9 mouse cellular contexts compared by ENCODE assay signal in the genomic region with DNA sequence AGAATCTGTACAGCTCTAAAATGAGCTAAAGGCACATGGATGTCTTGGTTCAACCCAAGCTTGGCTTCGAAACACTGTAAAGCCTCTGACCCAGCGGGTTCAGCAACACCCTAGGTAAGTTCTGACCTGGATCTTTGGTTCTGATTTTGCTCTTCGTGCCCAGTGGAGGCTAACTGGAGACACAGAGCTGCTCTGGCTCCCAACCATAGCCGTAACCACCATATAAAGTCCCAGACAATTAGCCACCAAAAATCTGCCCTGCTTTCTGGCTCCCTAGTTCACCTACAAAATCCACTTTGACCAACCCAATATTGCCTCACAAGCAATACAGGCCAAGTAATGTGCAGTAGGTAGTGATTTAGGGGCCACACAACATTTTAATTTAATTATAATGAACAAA. TPM values are rescaled to one million over a fixed set of nuclear protein-coding genes. Genes with fewer than 3 reads are reported as not detected.
DNase-seq lines count a peak whose midpoint lies in the region; ATAC-seq lines count a peak whose summit lies in the region.
"Had no signal": no experiment of that assay in that cellular context is flagged by ENCODE, and none has a peak within 500 bp of the region (broad histone marks: within the 10 kb centered on the region; RNA-seq: fewer than 3 reads in every experiment).

No protein-coding gene starts in this region.

- H3K27ac ChIP-seq in heart, embryonic 11.5 days (ENCODE audit: low read depth, low read length), result peak overlapping the region; percentile 94
- no peak overlapping the region for H3K27ac ChIP-seq in hindbrain, embryonic 14.5 days
- 0 out of 2 replicates have a peak overlapping the region, but pooled peaks have one; percentile 10 for H3K27ac ChIP-seq in midbrain, embryonic 12.5 days (replicated peaks)
- H3K27ac ChIP-seq: left cerebral cortex, adult 2 months had no signal

- peak overlapping the region; percentile 56 for H3K4me2 ChIP-seq in heart, embryonic 11.5 days
- H3K4me2 ChIP-seq in hindbrain, embryonic 14.5 days (replicated peaks), result peak overlapping the region; percentile 53
- H3K4me2 ChIP-seq in midbrain, embryonic 12.5 days (replicated peaks), result peak overlapping the region; percentile 54

- peaks cover 7% of the 10 kb centered on the region; the same call in 1 of the 2 replicates for H3K4me1 ChIP-seq in heart, embryonic 11.5 days (ENCODE audit: control insufficient read depth, insufficient read depth, low read length)
- H3K4me1 ChIP-seq in hindbrain, embryonic 14.5 days (replicated peaks; ENCODE audit: control insufficient read depth, insufficient read depth, low read length), result 0 out of 2 replicates have a peak, but pooled peaks cover 10% of the 10 kb centered on the region
- H3K4me1 ChIP-seq in midbrain, embryonic 12.5 days, result peaks cover 19% of the 10 kb centered on the region; the same call in 1 of the 2 replicates

- no peak for ATAC-seq in heart, embryonic 11.5 days (replicated peaks; ENCODE audit: insufficient number of reproducible peaks, low FRiP score, low TSS enrichment)
- no peak for ATAC-seq in hindbrain, embryonic 14.5 days (ENCODE audit: low FRiP score)
- no peak for ATAC-seq in midbrain, embryonic 12.5 days (ENCODE audit: low FRiP score, low read depth)

- peaks cover 55% of the 10 kb centered on the region for H3K27me3 ChIP-seq in heart, embryonic 11.5 days (ENCODE audit: control insufficient read depth, insufficient read depth, low read length)
- H3K27me3 ChIP-seq in hindbrain, embryonic 14.5 days (ENCODE audit: control insufficient read depth, insufficient read depth, low read length), result peaks cover 91% of the 10 kb centered on the region
- H3K27me3 ChIP-seq in midbrain, embryonic 12.5 days, result peaks cover 83% of the 10 kb centered on the region

- H3K9me3 ChIP-seq in heart, embryonic 11.5 days (replicated peaks; ENCODE audit: control insufficient read depth, low read length), result no peaks in the 10 kb centered on the region
- 0 out of 2 replicates have a peak, but pooled peaks cover 3% of the 10 kb centered on the region for H3K9me3 ChIP-seq in hindbrain, embryonic 14.5 days (ENCODE audit: control insufficient read depth, low read length)
- H3K9me3 ChIP-seq in midbrain, embryonic 12.5 days, result no peaks in the 10 kb centered on the region

- no peak for DNase-seq in heart, adult 9 months (ENCODE audit: low spot score in 2 of 2)
- peak; percentile 37 for DNase-seq in embryo, embryonic 10.5 days (ENCODE audit: low spot score)
- no peak for DNase-seq in hindbrain, embryonic 14.5 days (ENCODE audit: low spot score)
- DNase-seq in right cerebral cortex, postnatal 25 days, result no peak
- no peak for DNase-seq in right cerebral cortex, adult 18-20 months
- DNase-seq in gastrocnemius, adult 18-20 months (ENCODE audit: low spot score), result no peak

- H3K9ac ChIP-seq in heart, embryonic 11.5 days (ENCODE audit: low read depth, low read length), result peak overlapping the region; percentile 87
- H3K9ac ChIP-seq in hindbrain, embryonic 14.5 days, result peak overlapping the region; percentile 39; the same call in 1 of the 2 replicates
- H3K9ac ChIP-seq in midbrain, embryonic 12.5 days (replicated peaks), result peak overlapping the region; percentile 34; the same call in 1 of the 2 replicates

- 42% methylated on average over 4 of the region's 4 CpGs for WGBS in heart, embryonic 11.5 days (ENCODE audit: insufficient replicate concordance)
- WGBS in hindbrain, embryonic 14.5 days, result 45% methylated on average over 4 of the region's 4 CpGs
- WGBS in midbrain, embryonic 12.5 days, result 42% methylated on average over 4 of the region's 4 CpGs

- H3K4me3 ChIP-seq in heart, embryonic 11.5 days (ENCODE audit: low read depth, low read length), result peak overlapping the region; percentile 75
- H3K4me3 ChIP-seq in hindbrain, embryonic 14.5 days (replicated peaks; ENCODE audit: low read length), result peak overlapping the region; percentile 45
- H3K4me3 ChIP-seq in midbrain, embryonic 12.5 days, result peak overlapping the region; percentile 69
- H3K4me3 ChIP-seq: left cerebral cortex, adult 2 months had no signal

- no peaks in the 10 kb centered on the region; the same call in 1 of the 2 replicates for H3K36me3 ChIP-seq in heart, embryonic 11.5 days (ENCODE audit: control insufficient read depth, insufficient read depth, low read length)
- no peaks in the 10 kb centered on the region for H3K36me3 ChIP-seq in hindbrain, embryonic 14.5 days (replicated peaks; ENCODE audit: control insufficient read depth, insufficient read depth)
- H3K36me3 ChIP-seq in midbrain, embryonic 12.5 days, result no peaks in the 10 kb centered on the region

RNA-seq across cellular contexts. Expression of a gene that starts 3.7 kb away (rescaled TPM):
- 263 and 402 TPM in 2 replicates for polyA plus RNA-seq in heart, embryonic 11.5 days (2014; fragmentation: Nextera tagmentation; extraction: Ambion mirVana)
- polyA plus RNA-seq in hindbrain, embryonic 14.5 days (2014; fragmentation: Nextera tagmentation; extraction: Ambion mirVana), result 38.5 and 49.5 TPM in 2 replicates
- 344 and 352 TPM in 2 replicates for polyA plus RNA-seq in midbrain, embryonic 12.5 days (2016; fragmentation: Nextera tagmentation; extraction: Ambion mirVana)
- 10 to 100 TPM; 26.6 to 36.9 TPM for total RNA-seq in gastrocnemius, adult 18-20 months (2021)

Comparison
In these comparisons a context has a peak if more than half of its experiments do, and no peak if none do; other contexts are left out.
1. H3K9ac ChIP-seq: peak in every context shown above with its lines; median percentile 87 in heart, embryonic 11.5 days; 39 in hindbrain, embryonic 14.5 days; 34 in midbrain, embryonic 12.5 days.